Mouse (Mus musculus) ES-E14 (cell line): ENCODE results near the gene Irak1bp1. TPM values are rescaled to one million over a fixed set of nuclear protein-coding genes. Genes with fewer than 3 reads are reported as not detected.
A peak's percentile ranks its signal among the peaks of the same experiment; 100 is the strongest.

Source experiments
- DNase-seq: peaks from one replicate; pipeline ENCODE4 v3.0.0-alpha.2; 2013; ENCODE audit warnings: low read depth, low spot score
- H3K27ac ChIP-seq: 2 replicates; pipeline ENCODE4 v1.5.1; 2012; ENCODE audit warnings: low read depth, mild to moderate bottlenecking, low read length, moderate library complexity, mixed read lengths; ENCODE audit not compliant: poor library complexity, insufficient read depth, severe bottlenecking
- H3K36me3 ChIP-seq: 2 replicates; pipeline ENCODE4 v1.6.1; 2012; ENCODE audit warnings: mild to moderate bottlenecking, low read length, moderate library complexity, mixed read lengths; ENCODE audit not compliant: control insufficient read depth, poor library complexity, insufficient read depth, severe bottlenecking
- H3K4me1 ChIP-seq, 2 experiments: fragments of 150-350 bp in 1 of 2; sonication (generic) in 1 of 2; 2 replicates each; pipeline ENCODE4 v1.6.1; 2012; ENCODE audit warnings: low read length in 2 of 2, mild to moderate bottlenecking in 1 of 2, mixed read lengths in 1 of 2; ENCODE audit not compliant: control insufficient read depth in 2 of 2, insufficient read depth in 2 of 2, poor library complexity in 1 of 2
- H3K4me3 ChIP-seq, 2 experiments: fragments of 150-350 bp in 1 of 2; sonication (generic) in 1 of 2; 2 replicates each; pipeline ENCODE4 v1.5.1; 2012; ENCODE audit warnings: low read length in 2 of 2, low read depth in 1 of 2, mild to moderate bottlenecking in 1 of 2, mixed read lengths in 1 of 2; ENCODE audit not compliant: insufficient read depth in 1 of 2, poor library complexity in 1 of 2, severe bottlenecking in 1 of 2
- H3K9ac ChIP-seq: 2 replicates; pipeline ENCODE4 v1.6.1; 2012; ENCODE audit warnings: low read depth, mild to moderate bottlenecking, low read length, mixed read lengths; ENCODE audit not compliant: poor library complexity, insufficient read depth, severe bottlenecking
- H3K9me3 ChIP-seq: fragments of 150-350 bp; sonication (generic); 2 replicates; pipeline ENCODE4 v1.6.1; 2012; ENCODE audit warnings: low read depth, mild to moderate bottlenecking, low read length; ENCODE audit not compliant: control insufficient read depth, insufficient read depth
- CHD2 ChIP-seq: IDR thresholded peaks from 2 replicates; pipeline ENCODE4 v1.6.1; 2014; ENCODE audit warnings: mild to moderate bottlenecking, low read depth, low read length, inconsistent platforms
- HCFC1 ChIP-seq: IDR thresholded peaks from 2 replicates; pipeline ENCODE4 v1.6.1; 2012; ENCODE audit warnings: low read length, inconsistent platforms, borderline replicate concordance; ENCODE audit not compliant: insufficient read depth
- MAFK ChIP-seq: IDR thresholded peaks from 2 replicates; pipeline ENCODE4 v1.6.1; 2014; ENCODE audit warnings: mild to moderate bottlenecking, low read depth, low read length, inconsistent platforms; ENCODE audit not compliant: insufficient read depth
- ZC3H11A ChIP-seq: IDR thresholded peaks from 2 replicates; pipeline ENCODE4 v1.6.1; 2012; ENCODE audit warnings: low read depth, mild to moderate bottlenecking, inconsistent platforms, low read length, borderline replicate concordance
- ZNF384 ChIP-seq: IDR thresholded peaks from 2 replicates; pipeline ENCODE4 v1.6.1; 2012; ENCODE audit warnings: low read depth, low read length, inconsistent platforms
- in situ Hi-C, 2 experiments: fragments of 600-800 bp; cut with MboI; formaldehyde crosslinking; loops; one replicate each; pipeline ENCODE4 v1.15.1; 2025; ENCODE audit warnings: low sequenced_read_pairs in 2 of 2, inconsistent platforms in 1 of 2; ENCODE audit not compliant: unreplicated experiment in 2 of 2
- total RNA-seq: library from RNA; depleted of rRNA; stranded (reverse); fragments of 300-350 nt; gene quantifications from 2 replicates; pipeline ENCODE4 v1.2.3, GENCODE M21; 2012; rRNA removed

The Irak1bp1 gene
- 7.9 and 11.2 TPM in 2 replicates for total RNA-seq

DNA sequence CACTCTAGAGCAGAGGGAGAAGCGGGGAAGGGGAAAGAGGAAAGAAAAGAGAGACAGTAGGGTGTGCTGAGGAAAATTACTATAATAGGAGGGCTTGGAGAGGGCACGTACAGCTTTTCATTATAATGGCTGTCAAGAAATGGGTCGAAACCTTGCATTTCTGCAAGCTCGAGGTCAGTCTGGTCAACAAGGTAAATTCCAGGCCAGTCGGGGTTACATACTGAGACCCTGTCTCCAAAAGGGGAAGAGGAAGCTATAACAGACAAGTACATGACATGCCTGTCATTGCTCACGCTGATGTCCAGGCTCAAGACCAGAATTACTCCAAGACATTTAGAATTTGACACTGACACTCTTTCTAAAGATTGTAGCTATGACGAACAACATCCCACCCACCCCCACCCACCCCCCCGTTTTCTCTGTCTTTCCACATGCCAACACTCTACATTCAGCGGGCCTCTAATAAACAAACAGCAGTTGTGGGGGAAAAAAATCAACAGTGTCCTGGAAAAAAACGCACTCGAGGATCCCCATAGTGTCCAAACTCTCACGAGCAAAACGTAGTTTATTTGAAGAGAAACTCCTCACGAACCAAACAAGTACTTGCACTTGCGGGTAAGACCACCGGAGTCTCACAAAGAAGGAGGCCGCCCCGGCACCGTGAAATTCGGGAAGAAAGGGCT, at the start of gene Irak1bp1:
Gene Irak1bp1, plus strand, starts transcription at position 534 of the 683 bp plus-strand sequence.
- Histone ChIP-seq H3K36me3 (no peaks in the 10 kb centered on the region), H3K4me1 (no peaks in the 10 kb centered on the region), H3K9ac (peak within 1 kb of the TSS; percentile 77), H3K9me3 (no peaks in the 10 kb centered on the region), H3K4me3 (peak within 1 kb of the TSS; percentile 70 to 84), H3K27ac (no peak within 1 kb of the TSS)
- no peak for TF ChIP-seq ZC3H11A
- no peak for TF ChIP-seq MAFK
- no peak for TF ChIP-seq CHD2
- TF ChIP-seq HCFC1, result no peak
- TF ChIP-seq ZNF384, result no peak
- in situ Hi-C loops, result no loop called here
- DNase-seq, result peak; percentile 12

DNA sequence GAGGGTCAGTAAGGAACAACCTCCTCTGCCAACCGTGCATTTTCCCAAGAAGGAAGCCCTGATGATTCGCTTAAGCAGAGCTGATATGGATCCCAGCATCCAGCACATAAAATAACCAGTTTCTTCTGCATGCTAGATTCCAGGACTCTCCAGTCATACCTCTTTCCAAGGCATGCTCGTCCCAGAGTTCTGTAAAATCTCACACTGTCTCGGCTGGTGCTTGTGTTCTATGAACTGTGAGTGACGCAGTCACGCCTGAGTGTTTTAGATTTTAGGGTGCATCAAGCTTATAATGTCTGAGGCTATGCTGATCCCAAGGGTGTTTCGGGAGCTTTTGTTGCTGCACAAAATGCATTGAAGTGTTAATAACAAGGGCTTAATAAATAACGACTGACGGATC, 41.0 kb upstream of the Irak1bp1 start:
- in situ Hi-C loops, result no loop called here

DNA sequence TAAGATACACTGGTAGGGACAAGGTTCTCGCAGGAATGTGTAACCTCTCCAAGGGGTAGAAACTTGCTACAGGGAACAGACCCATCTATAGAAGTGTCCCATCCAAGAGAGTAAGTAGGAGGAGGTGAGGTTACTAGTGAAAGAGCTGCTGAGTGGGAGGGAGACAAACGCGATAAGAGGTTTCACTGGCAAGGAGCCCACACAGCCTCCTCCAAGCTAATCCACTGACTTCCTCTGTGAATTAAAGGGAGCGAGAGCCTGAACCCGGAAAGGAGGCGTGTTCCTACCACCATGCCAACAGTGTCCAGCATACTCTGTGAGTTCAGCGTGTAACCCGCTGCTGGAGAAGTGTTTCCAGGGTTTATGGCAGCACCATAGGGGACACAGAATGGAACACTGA, 29.0 kb upstream of the Irak1bp1 start:
- Histone ChIP-seq H3K4me1 (no peaks in the 10 kb centered on the region), H3K4me3 (no peak overlapping the region), H3K9me3 (no peaks in the 10 kb centered on the region), H3K36me3 (no peaks in the 10 kb centered on the region), H3K9ac (no peak overlapping the region), H3K27ac (no peak overlapping the region)
- DNase-seq, result no peak
- TF ChIP-seq MAFK, result no peak
- no peak for TF ChIP-seq CHD2
- no peak for TF ChIP-seq HCFC1
- no peak for TF ChIP-seq ZC3H11A
- no peak for TF ChIP-seq ZNF384
- in situ Hi-C loops, result no loop called here

More for the DNA sequence above, 41.0 kb upstream of the Irak1bp1 start:
- no peaks in the 10 kb centered on the region for H3K9me3 ChIP-seq
- DNase-seq, result no peak
- H3K4me1 ChIP-seq, result no peaks in the 10 kb centered on the region
- no peaks in the 10 kb centered on the region for H3K36me3 ChIP-seq
- no peak overlapping the region for H3K27ac ChIP-seq
- no peak for TF ChIP-seq ZC3H11A
- TF ChIP-seq CHD2, result no peak
- no peak for TF ChIP-seq MAFK
- no peak for TF ChIP-seq ZNF384
- no peak for TF ChIP-seq HCFC1
- H3K9ac ChIP-seq, result no peak overlapping the region
- H3K4me3 ChIP-seq, result no peak overlapping the region

DNA sequence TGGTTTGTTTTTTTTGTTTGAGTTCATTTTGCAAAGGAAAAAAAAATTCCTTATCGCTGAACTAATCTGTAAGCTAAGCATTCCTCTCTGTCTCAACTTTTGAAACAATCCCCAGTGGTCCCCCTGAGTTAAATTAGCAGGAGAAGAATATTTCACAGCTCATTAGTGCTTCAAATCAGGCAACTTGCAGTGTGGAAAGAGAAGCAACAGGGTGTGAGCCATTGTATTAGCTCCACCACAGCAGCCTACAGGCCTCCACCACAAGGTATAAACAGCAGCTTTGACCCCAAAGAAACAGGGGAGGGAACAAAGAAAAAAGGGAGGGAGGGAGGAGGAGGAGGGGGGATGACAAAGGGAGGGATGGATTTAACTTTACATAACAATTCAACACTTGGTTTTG, 22.2 kb upstream of the Irak1bp1 start:
- Histone ChIP-seq H3K9me3 (no peaks in the 10 kb centered on the region), H3K4me3 (no peak overlapping the region), H3K36me3 (no peaks in the 10 kb centered on the region), H3K27ac (no peak overlapping the region), H3K9ac (no peak overlapping the region), H3K4me1 (no peaks in the 10 kb centered on the region)
- no peak for DNase-seq
- in situ Hi-C loops, result no loop called here
- TF ChIP-seq ZNF384 (no peak), MAFK (no peak), CHD2 (no peak), HCFC1 (no peak), ZC3H11A (no peak)

DNA sequence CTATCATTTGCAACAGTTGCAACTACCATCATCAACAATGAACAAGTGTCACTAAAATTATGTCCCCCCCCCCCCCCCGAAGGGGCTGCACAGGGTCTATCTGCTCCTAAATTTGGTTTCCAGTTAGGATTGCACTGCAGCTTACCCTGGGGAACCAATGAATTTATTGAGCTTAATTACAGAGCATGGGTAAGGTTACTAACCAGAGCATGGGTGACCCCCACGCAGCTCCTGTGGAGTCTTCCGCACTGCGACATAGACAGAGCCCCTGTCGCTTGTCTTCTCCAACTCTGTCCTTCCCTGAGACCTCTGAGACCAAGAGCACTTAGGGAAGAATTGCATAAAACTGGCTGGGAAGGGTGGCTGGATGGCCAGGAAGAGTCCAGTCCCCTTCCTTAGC, 21.7 kb upstream of the Irak1bp1 start:
- Histone ChIP-seq H3K9me3 (no peaks in the 10 kb centered on the region), H3K36me3 (no peaks in the 10 kb centered on the region), H3K27ac (no peak overlapping the region), H3K4me1 (no peaks in the 10 kb centered on the region), H3K9ac (no peak overlapping the region), H3K4me3 (no peak overlapping the region)
- in situ Hi-C loops, result no loop called here
- no peak for DNase-seq
- TF ChIP-seq ZC3H11A (no peak), MAFK (no peak), CHD2 (no peak), ZNF384 (no peak)
